ENCODE assay signal across 9 mouse cellular contexts in the genomic region with DNA sequence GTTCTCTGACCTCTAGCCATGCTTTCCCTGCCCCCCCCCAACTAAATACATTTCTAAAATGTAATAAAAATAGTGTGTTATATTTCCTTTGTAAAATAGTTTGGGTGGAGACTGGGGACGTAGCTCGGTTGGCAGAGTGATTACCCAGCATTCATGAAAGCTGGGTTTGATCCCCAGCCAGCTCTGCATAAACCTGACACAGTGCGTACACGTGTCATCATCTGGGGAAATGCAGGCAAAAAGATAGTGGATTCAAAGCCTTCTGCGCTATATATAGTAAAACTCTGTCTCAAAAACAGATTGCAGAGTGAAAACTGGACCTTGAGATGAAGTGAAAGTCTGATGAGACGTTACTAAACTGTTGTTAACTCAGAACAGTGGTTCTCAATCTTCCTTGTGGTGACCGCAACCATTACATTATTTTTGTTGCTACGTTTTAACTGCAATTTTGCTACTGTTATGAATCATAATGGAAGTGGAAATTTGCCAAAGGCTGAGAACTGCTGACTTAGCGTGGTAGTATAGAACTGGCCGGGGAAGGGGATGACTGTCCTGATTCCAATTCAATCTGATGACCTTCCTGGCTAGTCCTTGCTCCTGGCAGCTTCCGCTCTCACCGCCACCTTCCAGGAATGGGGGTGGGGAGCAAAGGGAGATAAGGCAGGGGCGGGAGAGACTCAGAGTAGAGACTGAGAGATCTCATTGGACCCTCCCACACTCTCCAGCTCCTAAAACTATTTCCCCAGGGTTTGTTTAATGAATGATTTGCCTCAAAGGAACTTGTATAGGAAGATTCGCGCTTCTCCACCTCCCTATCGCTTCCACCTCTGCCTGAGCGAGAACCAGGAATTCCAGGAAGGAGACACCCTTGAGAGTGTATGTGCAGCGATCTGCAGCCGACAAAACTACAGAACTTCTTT.
A peak's percentile ranks its signal among the peaks of the same experiment; 100 is the strongest.
DNase-seq lines count a peak whose midpoint lies in the region; ATAC-seq and TF ChIP-seq lines count a peak whose summit lies in the region.
"Had no signal": no experiment of that assay in that cellular context is flagged by ENCODE, and none has a peak within 500 bp of the region (broad histone marks: within the 10 kb centered on the region; RNA-seq: fewer than 3 reads in every experiment).

No protein-coding gene starts in this region.

- H3K36me3 ChIP-seq in intestine, postnatal 0 days (ENCODE audit: control insufficient read depth, insufficient read depth) = no peaks in the 10 kb centered on the region

- no peaks in the 10 kb centered on the region for H3K27me3 ChIP-seq in intestine, postnatal 0 days (replicated peaks; ENCODE audit: control insufficient read depth, insufficient read depth, low read length)

- DNase-seq in 3T3-L1 (ENCODE audit: low read depth, low spot score) (peak; percentile 56), NIH3T3 (ENCODE audit: low read depth) (peak; percentile 38)
- DNase-seq in lung, postnatal 4 days = peak; percentile 33 to 38
- no peak for DNase-seq in right cerebral cortex, adult 18-20 months
- DNase-seq in layer of hippocampus, adult 8-10 months (ENCODE audit: low spot score in 2 of 2) = no peak
- DNase-seq in gastrocnemius, adult 8-10 months (ENCODE audit: low spot score in 2 of 2) = no peak

- no peaks in the 10 kb centered on the region for H3K9me3 ChIP-seq in intestine, postnatal 0 days (ENCODE audit: control insufficient read depth)

- no peaks in the 10 kb centered on the region for H3K4me1 ChIP-seq in intestine, postnatal 0 days (replicated peaks; ENCODE audit: control insufficient read depth, insufficient read depth, low read length)

- WGBS in intestine, postnatal 0 days = 35% methylated on average over 19 of the region's 19 CpGs

- H3K4me3 ChIP-seq in intestine, postnatal 0 days (ENCODE audit: low read depth, low read length) = peak overlapping the region; percentile 35
- H3K4me3 ChIP-seq: myocyte had no signal

- H3K27ac ChIP-seq in intestine, postnatal 0 days (ENCODE audit: low read depth, low read length) = no peak overlapping the region

- H3K4me2 ChIP-seq in intestine, postnatal 0 days (replicated peaks; ENCODE audit: low read depth) = peak overlapping the region; percentile 73

- TF ChIP-seq CTCF in intestine, postnatal 0 days (IDR thresholded peaks at IDR 0.05; ENCODE audit: low read depth) = no peak

- no peak overlapping the region for H3K9ac ChIP-seq in intestine, postnatal 0 days (ENCODE audit: low read depth, low read length)

- peak; percentile 63 for ATAC-seq in granulocyte monocyte progenitor cell, adult 5-6 weeks (replicated peaks; ENCODE audit: poor library complexity, severe bottlenecking)
- peak; percentile 39 for ATAC-seq in intestine, postnatal 0 days

Comparison
In these comparisons a context has a peak if more than half of its experiments do, and no peak if none do; other contexts are left out.
1. DNase-seq: peak in 3T3-L1 (single experiment), NIH3T3 (single experiment) and lung, postnatal 4 days (2 of 2); none in right cerebral cortex, adult 18-20 months (single experiment), layer of hippocampus, adult 8-10 months (0 of 2) and gastrocnemius, adult 8-10 months (0 of 2).